Mouse (Mus musculus) limb, embryonic 14.5 days (tissue): ENCODE results near the gene Fam102a. TPM values are rescaled to one million over a fixed set of nuclear protein-coding genes. Genes with fewer than 3 reads are reported as not detected.
A peak's percentile ranks its signal among the peaks of the same experiment; 100 is the strongest.
"Not testable (repeated sequence)": the region's sequence is repeated elsewhere in the genome, so short reads cannot be mapped to it uniquely, and the experiment has no call there.

Experiments
- ATAC-seq: fragments of 200-750 bp; cut with Nextera tagmentation; 2 replicates; pipeline ENCODE4 v1.8.0; 2017; ENCODE audit warnings: low read depth, moderate number of reproducible peaks, moderate TSS enrichment; ENCODE audit not compliant: low FRiP score
- DNase-seq: peaks from one replicate; pipeline ENCODE4 v3.0.0-alpha.2; 2015; ENCODE audit warnings: low spot score
- H3K27ac ChIP-seq: fragments of 300-500 bp; sonication (generic); replicated peaks from 2 replicates; pipeline ENCODE4 v1.5.1; 2014; ENCODE audit warnings: low read depth, mild to moderate bottlenecking, low read length, moderate library complexity, mixed read lengths
- H3K27me3 ChIP-seq: fragments of 300-500 bp; sonication (generic); 2 replicates; pipeline ENCODE4 v1.6.1; 2014; ENCODE audit warnings: low read length, mixed read lengths; ENCODE audit not compliant: control insufficient read depth, insufficient read depth
- H3K36me3 ChIP-seq: fragments of 300-500 bp; sonication (generic); 2 replicates; pipeline ENCODE4 v1.6.1; 2014; ENCODE audit warnings: mild to moderate bottlenecking, low read length, moderate library complexity, mixed read lengths; ENCODE audit not compliant: control insufficient read depth, insufficient read depth
- H3K4me1 ChIP-seq: fragments of 300-500 bp; sonication (generic); 2 replicates; pipeline ENCODE4 v1.6.1; 2014; ENCODE audit warnings: antibody characterized with exemption, low read length, mixed read lengths; ENCODE audit not compliant: control insufficient read depth, insufficient read depth
- H3K4me2 ChIP-seq: fragments of 300-500 bp; sonication (generic); replicated peaks from 2 replicates; pipeline ENCODE4 v1.6.1; 2014; ENCODE audit warnings: low read depth, mild to moderate bottlenecking, low read length, moderate library complexity; ENCODE audit not compliant: severe bottlenecking
- H3K4me3 ChIP-seq: fragments of 300-500 bp; sonication (generic); replicated peaks from 2 replicates; pipeline ENCODE4 v1.5.1; 2014; ENCODE audit warnings: low read length
- H3K9ac ChIP-seq: fragments of 300-500 bp; sonication (generic); 2 replicates; pipeline ENCODE4 v1.6.1; 2014; ENCODE audit warnings: mild to moderate bottlenecking, low read depth, low read length, moderate library complexity; ENCODE audit not compliant: severe bottlenecking
- H3K9me3 ChIP-seq: fragments of 300-500 bp; sonication (generic); 2 replicates; pipeline ENCODE4 v1.6.1; 2016; ENCODE audit warnings: low read length; ENCODE audit not compliant: control insufficient read depth
- POLR2A ChIP-seq: fragments of 200-500 bp; IDR thresholded peaks from 2 replicates; pipeline ENCODE4 v1.8.0; 2012; ENCODE audit warnings: inconsistent platforms, mild to moderate bottlenecking, moderate library complexity, borderline replicate concordance; ENCODE audit not compliant: insufficient read depth, insufficient read length; ENCODE audit errors: extremely low read depth
- WGBS: fragments of 180-500 bp; shearing (Covaris S2); extraction: QIAGEN DNeasy Blood & Tissue Kit; methylation state at CpG from one replicate; pipeline ENCODE4 v1.1.7; 2014; 5-methylcytosine and 5-hydroxymethylcytosine counted together
- polyA plus RNA-seq, 2 experiments: library from polyadenylated mRNA; depleted of rRNA in 1 of 2; stranded (reverse) in 1 of 2; unstranded in 1 of 2; fragments of >200 nt; fragmentation: Nextera tagmentation in 1 of 2; extraction: Ambion mirVana in 1 of 2; gene quantifications; 2 replicates each; pipeline versions ENCODE4 v1.2.1 to v1.2.3; 2012 to 2014

Fam102a gene
- polyA plus RNA-seq (2012; rRNA removed) (15.3 and 22.8 TPM in 2 replicates), polyA plus RNA-seq (2014; fragmentation: Nextera tagmentation; extraction: Ambion mirVana) (17.2 TPM in 2 replicates)

- Histone ChIP-seq H3K9me3 (no peaks in the 10 kb centered on the region), H3K36me3 (no peaks in the 10 kb centered on the region), H3K4me2 (peak within 1 kb of the TSS; percentile 90), H3K9ac (peak within 1 kb of the TSS; percentile 93), H3K4me3 (peak within 1 kb of the TSS; percentile 96), H3K27ac (peak within 1 kb of the TSS; percentile 96), H3K4me1 (peaks cover 38% of the 10 kb centered on the region), H3K27me3 (no peaks in the 10 kb centered on the region)
- ATAC-seq, result peak; percentile 97
- under 1% methylated on average over 62 of the region's 67 CpGs for WGBS
- DNase-seq, result peak; percentile 97
- peak; percentile 91; the same call in 1 of the 2 replicates for TF ChIP-seq POLR2A
These were observed at the start of gene Fam102a for GRCm38 (mm10) chr2:32534733-32535471. TSS of gene Fam102a (plus strand) at chr2:32535332.

DNA sequence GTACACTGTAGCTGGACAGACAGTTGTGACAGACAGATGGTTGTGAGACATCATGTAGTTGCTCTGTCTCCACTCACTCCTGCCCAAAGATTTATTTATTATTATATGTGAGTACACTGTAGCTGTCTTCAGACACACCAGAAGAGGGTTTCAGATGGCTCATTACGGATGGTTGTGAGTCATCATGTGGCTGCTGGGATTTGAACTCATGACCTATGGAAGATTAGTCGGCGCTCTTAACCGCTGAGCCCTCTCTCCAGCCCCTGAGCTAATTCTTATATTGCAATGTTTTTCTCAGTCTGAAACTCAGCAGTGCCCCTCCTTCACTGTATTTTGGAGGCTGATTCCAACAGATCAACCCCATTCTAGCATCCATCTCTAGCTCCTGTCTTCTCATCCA, 49.4 kb upstream of the Fam102a start:
- WGBS, result 91% methylated on average over 4 of the region's 4 CpGs

GRCm38 (mm10) chr2:32486155-32486554, 49.0 kb upstream of the Fam102a start:
- H3K36me3 ChIP-seq, result no peaks in the 10 kb centered on the region
- no peak overlapping the region for H3K4me3 ChIP-seq
- H3K27me3 ChIP-seq, result no peaks in the 10 kb centered on the region
- H3K4me2 ChIP-seq, result no peak overlapping the region
- no peaks in the 10 kb centered on the region; the same call in 1 of the 2 replicates for H3K4me1 ChIP-seq
- WGBS, result 98% methylated on average over 9 of the region's 9 CpGs
- no peak overlapping the region for H3K9ac ChIP-seq
- DNase-seq, result no peak
- H3K27ac ChIP-seq, result no peak overlapping the region
- H3K9me3 ChIP-seq, result no peaks in the 10 kb centered on the region
- no peak for TF ChIP-seq POLR2A
- no peak for ATAC-seq

More for the DNA sequence above, 49.4 kb upstream of the Fam102a start:
- Histone ChIP-seq H3K9me3 (no peaks in the 10 kb centered on the region), H3K4me1 (no peaks in the 10 kb centered on the region; the same call in 1 of the 2 replicates), H3K4me2 (no peak overlapping the region), H3K36me3 (no peaks in the 10 kb centered on the region), H3K9ac (no peak overlapping the region), H3K27me3 (no peaks in the 10 kb centered on the region), H3K4me3 (no peak overlapping the region), H3K27ac (no peak overlapping the region)
- ATAC-seq (no peak), DNase-seq (no peak)
- TF ChIP-seq POLR2A, result no peak

DNA sequence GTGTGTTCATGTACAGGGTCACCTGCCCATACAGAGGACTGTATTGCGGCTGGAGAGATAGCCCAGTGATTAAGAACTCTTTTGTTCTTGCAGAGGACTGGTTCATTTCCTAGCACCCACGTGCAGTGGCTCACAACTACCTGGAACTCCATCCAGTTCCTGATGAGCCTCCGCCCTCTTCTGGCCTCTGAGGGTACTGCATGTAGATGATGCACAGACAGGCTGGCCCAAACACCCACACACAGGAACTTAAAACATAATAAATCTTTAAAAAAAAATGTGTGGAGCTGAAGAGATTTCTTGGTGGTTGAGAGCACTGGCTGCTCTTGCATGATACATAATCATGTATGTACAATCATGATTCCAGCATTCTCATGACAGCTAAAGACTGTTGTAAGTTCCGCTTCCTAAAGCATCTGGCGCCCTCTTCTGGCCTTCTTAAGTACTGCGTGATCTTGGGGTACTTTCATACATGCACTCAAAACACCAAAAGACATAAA, 48.0 kb upstream of the Fam102a start:
- ATAC-seq, result peak; percentile 79
- WGBS, result 7% methylated on average over 6 of the region's 6 CpGs

DNA sequence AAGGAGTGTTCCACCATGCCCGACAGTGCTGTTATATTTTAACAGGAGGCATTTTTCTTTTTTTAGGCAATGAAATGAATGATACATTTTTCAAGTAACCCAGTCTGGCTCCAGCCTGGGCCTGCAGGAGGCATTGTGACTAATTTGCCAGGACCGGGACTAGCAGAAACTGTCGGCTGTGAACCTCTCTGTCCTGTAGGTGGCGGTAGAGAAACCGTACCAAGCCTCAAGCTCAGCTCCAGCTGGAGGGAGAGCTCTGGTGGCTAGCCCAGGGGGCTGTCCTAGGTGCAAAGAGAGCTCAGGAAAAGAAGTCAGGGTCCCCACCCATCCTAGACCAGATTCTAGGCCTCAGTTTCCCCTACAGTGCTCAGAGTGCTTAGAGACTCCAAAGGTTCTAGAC, 46.5 kb upstream of the Fam102a start:
- Histone ChIP-seq H3K9me3 (no peaks in the 10 kb centered on the region), H3K4me3 (no peak overlapping the region), H3K36me3 (no peaks in the 10 kb centered on the region), H3K27me3 (no peaks in the 10 kb centered on the region), H3K27ac (no peak overlapping the region), H3K4me1 (no peaks in the 10 kb centered on the region), H3K4me2 (no peak overlapping the region), H3K9ac (no peak overlapping the region)
- DNase-seq (peak; percentile 89), ATAC-seq (peak; percentile 69; the same call in 1 of the 2 replicates)
- 1% methylated on average over 5 of the region's 5 CpGs for WGBS
- TF ChIP-seq POLR2A, result no peak

More for the DNA sequence above, 48.0 kb upstream of the Fam102a start:
- Histone ChIP-seq H3K27ac (no peak overlapping the region), H3K9ac (no peak overlapping the region), H3K4me2 (no peak overlapping the region), H3K4me1 (no peaks in the 10 kb centered on the region; the same call in 1 of the 2 replicates), H3K27me3 (no peaks in the 10 kb centered on the region), H3K4me3 (no peak overlapping the region), H3K9me3 (no peaks in the 10 kb centered on the region), H3K36me3 (no peaks in the 10 kb centered on the region)
- DNase-seq, result peak; percentile 88
- no peak for TF ChIP-seq POLR2A

GRCm38 (mm10) chr2:32490730-32491129, 44.4 kb upstream of the Fam102a start:
- H3K9ac ChIP-seq, H3K27ac ChIP-seq, H3K36me3 ChIP-seq, H3K9me3 ChIP-seq, ATAC-seq, H3K4me2 ChIP-seq, H3K4me3 ChIP-seq, H3K27me3 ChIP-seq, H3K4me1 ChIP-seq, DNase-seq: not testable (repeated sequence)
